8 mouse cellular contexts compared by ENCODE assay signal in genomic region chr5:121836692-121837415, GRCm38 (mm10). TPM values are rescaled to one million over a fixed set of nuclear protein-coding genes. Genes with fewer than 3 reads are reported as not detected.
DNase-seq lines count a peak whose midpoint lies in the region; ATAC-seq lines count a peak whose summit lies in the region.

No protein-coding gene starts in this region.

- peak; percentile 96 for DNase-seq in MN1 (ENCODE audit: low spot score)
- DNase-seq in cerebellum, adult 8-10 months = peak; percentile 84
- peak; percentile 88 for DNase-seq in forelimb bud, embryonic 11.5 days (ENCODE audit: low read depth, low spot score)
- DNase-seq in layer of hippocampus, postnatal 14 days (ENCODE audit: low spot score in 2 of 2) = peak; percentile 79 to 82
- peak; percentile 96 for DNase-seq in lung, postnatal 10 days
- DNase-seq in ovary, postnatal 14 days (ENCODE audit: low spot score) = peak; percentile 81
- peak; percentile 80 to 81 for DNase-seq in thymus, postnatal 10 days (ENCODE audit: low spot score in 2 of 2)

- ATAC-seq in hematopoietic stem cell, adult 5-6 weeks (replicated peaks in 1 of 2; ENCODE audit: insufficient read depth in 1 of 2, low FRiP score in 2 of 2, low TSS enrichment in 1 of 2, low read depth in 1 of 2, poor library complexity in 2 of 2, severe bottlenecking in 2 of 2) = peak; percentile 38 to 58

RNA-seq across cellular contexts. Expression of gene Sh2b3, which starts 0.6 kb away (rescaled TPM):
- 18.6 and 23.2 TPM in 2 replicates for total RNA-seq in hematopoietic stem cell, adult 5-6 weeks (2017)
- total RNA-seq in layer of hippocampus, postnatal 14 days (2021) = 10 to 100 TPM; 18.5 to 18.7 TPM

RNA-seq across cellular contexts. Expression of gene Pheta1, which starts 11.9 kb away (rescaled TPM):
- total RNA-seq in hematopoietic stem cell, adult 5-6 weeks (2017) = 3.3 and 4.2 TPM in 2 replicates
- total RNA-seq in layer of hippocampus, postnatal 14 days (2021) = 10 to 100 TPM; 10.3 to 12.4 TPM

Comparison
In these comparisons a context has a peak if more than half of its experiments do, and no peak if none do; other contexts are left out.
1. Peak in every context shown above with its lines: DNase-seq and ATAC-seq.